ENCODE assay signal across 10 mouse cellular contexts in the genomic region with DNA sequence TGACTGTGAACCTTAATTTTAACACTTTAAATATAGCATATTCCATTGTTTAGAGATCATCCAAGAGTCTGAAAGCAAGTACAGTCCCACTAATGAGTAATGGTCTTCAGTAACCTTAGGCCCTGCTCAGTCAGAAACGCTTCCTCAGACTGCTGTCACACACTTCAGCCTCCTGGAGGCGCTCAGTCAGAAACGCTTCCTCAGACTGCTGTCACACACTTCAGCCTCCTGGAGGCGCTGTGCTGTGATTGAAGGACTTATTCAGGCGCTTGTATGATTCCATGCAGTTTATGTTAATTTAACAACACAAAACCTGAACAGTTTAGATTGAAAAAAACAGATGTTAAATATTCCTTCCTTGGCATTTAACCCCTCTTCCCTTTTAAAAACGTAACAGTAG. TPM values are rescaled to one million over a fixed set of nuclear protein-coding genes. Genes with fewer than 3 reads are reported as not detected.
DNase-seq lines count a peak whose midpoint lies in the region; ATAC-seq and TF ChIP-seq lines count a peak whose summit lies in the region.
"Had no signal": no experiment of that assay in that cellular context is flagged by ENCODE, and none has a peak within 500 bp of the region (broad histone marks: within the 10 kb centered on the region; RNA-seq: fewer than 3 reads in every experiment).

No protein-coding gene starts in this region.

- 79% methylated on average over 6 of the region's 6 CpGs for WGBS in liver, postnatal 0 days (ENCODE audit: insufficient replicate concordance)
- WGBS in liver, embryonic 12.5 days (ENCODE audit: insufficient replicate concordance) = 78% methylated on average over 6 of the region's 6 CpGs

- no peak overlapping the region for H3K9ac ChIP-seq in liver, postnatal 0 days (replicated peaks)
- H3K9ac ChIP-seq in liver, embryonic 12.5 days = no peak overlapping the region
- H3K9ac ChIP-seq: forebrain, embryonic 12.5 days had no signal

- H3K36me3 ChIP-seq in liver, postnatal 0 days (replicated peaks; ENCODE audit: insufficient read depth, low read length) = peaks cover 66% of the 10 kb centered on the region
- peaks cover 79% of the 10 kb centered on the region for H3K36me3 ChIP-seq in liver, embryonic 12.5 days
- peaks cover 78% of the 10 kb centered on the region for H3K36me3 ChIP-seq in E14TG2a.4 (ENCODE audit: insufficient read depth, low read length)

- H3K4me3 ChIP-seq in liver, postnatal 0 days (ENCODE audit: low read depth, low read length) = no peak overlapping the region
- H3K4me3 ChIP-seq in liver, embryonic 12.5 days = no peak overlapping the region
- H3K4me3 ChIP-seq in E14TG2a.4 (replicated peaks; ENCODE audit: low read length) = no peak overlapping the region
- H3K4me3 ChIP-seq: forebrain, embryonic 12.5 days; hindbrain, embryonic 10.5 days had no signal

- TF ChIP-seq EP300 in liver, postnatal 0 days (IDR thresholded peaks at IDR 0.05; ENCODE audit: low read depth) = no peak

- TF ChIP-seq CTCF in liver, postnatal 0 days (IDR thresholded peaks at IDR 0.05; ENCODE audit: low read depth) = peak; percentile 52
- TF ChIP-seq CTCF in E14TG2a.4 (conservative IDR thresholded peaks at IDR 0.05; ENCODE audit: low read length) = peak; percentile 81

- H3K9me3 ChIP-seq in liver, postnatal 0 days (ENCODE audit: low read length) = no peaks in the 10 kb centered on the region
- no peaks in the 10 kb centered on the region for H3K9me3 ChIP-seq in liver, embryonic 12.5 days (replicated peaks)
- no peaks in the 10 kb centered on the region for H3K9me3 ChIP-seq in E14TG2a.4 (ENCODE audit: low read length)
- H3K9me3 ChIP-seq: forebrain, embryonic 12.5 days; hindbrain, embryonic 10.5 days had no signal

- no peak overlapping the region for H3K4me2 ChIP-seq in liver, postnatal 0 days (ENCODE audit: low read depth, low read length)
- H3K4me2 ChIP-seq in liver, embryonic 12.5 days = no peak overlapping the region
- H3K4me2 ChIP-seq: forebrain, embryonic 12.5 days had no signal

- H3K27ac ChIP-seq in liver, postnatal 0 days (ENCODE audit: low read depth) = no peak overlapping the region
- H3K27ac ChIP-seq in liver, embryonic 12.5 days = no peak overlapping the region
- H3K27ac ChIP-seq: forebrain, embryonic 12.5 days; hindbrain, embryonic 10.5 days had no signal

- no peaks in the 10 kb centered on the region for H3K4me1 ChIP-seq in liver, postnatal 0 days (ENCODE audit: insufficient read depth)
- H3K4me1 ChIP-seq in liver, embryonic 12.5 days = no peaks in the 10 kb centered on the region
- no peaks in the 10 kb centered on the region for H3K4me1 ChIP-seq in E14TG2a.4 (replicated peaks; ENCODE audit: low read depth, low read length)
- H3K4me1 ChIP-seq: forebrain, embryonic 12.5 days; hindbrain, embryonic 10.5 days had no signal

- no peaks in the 10 kb centered on the region for H3K27me3 ChIP-seq in liver, postnatal 0 days (ENCODE audit: insufficient read depth, low read length)
- H3K27me3 ChIP-seq in liver, embryonic 12.5 days (replicated peaks) = no peaks in the 10 kb centered on the region
- H3K27me3 ChIP-seq in E14TG2a.4 (ENCODE audit: insufficient read depth, low read length) = no peaks in the 10 kb centered on the region
- H3K27me3 ChIP-seq: forebrain, embryonic 12.5 days had no signal

- ATAC-seq in liver, postnatal 0 days = no peak
- no peak for ATAC-seq in liver, embryonic 12.5 days

- no peak for DNase-seq in liver, postnatal 0 days
- DNase-seq in WW6 (ENCODE audit: low read depth, low spot score) = peak; percentile 52
- DNase-seq in mesoderm, embryonic 11.5 days (ENCODE audit: low read depth, low spot score) = peak; percentile 53
- no peak for DNase-seq in frontal cortex, adult 2 months (ENCODE audit: extremely low spot score in 1 of 2, low spot score in 1 of 2)
- no peak for DNase-seq in spleen, postnatal 4 days (ENCODE audit: low spot score in 2 of 2)

RNA-seq across cellular contexts. Expression of a gene that starts 6.0 kb away (rescaled TPM):
- polyA plus RNA-seq in liver, postnatal 0 days (2015; fragmentation: Nextera tagmentation; extraction: Ambion mirVana) = not detected in 2 replicates
- not detected in 2 replicates for polyA plus RNA-seq in liver, embryonic 12.5 days (2016; fragmentation: Nextera tagmentation; extraction: Ambion mirVana)
- 0.82 and 1.1 TPM in 2 replicates for polyA plus RNA-seq in frontal cortex, adult 2 months (2012; rRNA removed)
- polyA plus RNA-seq: forebrain, embryonic 12.5 days; hindbrain, embryonic 10.5 days; stomach, embryonic 14.5 days had no signal

RNA-seq across cellular contexts. Expression of a gene that starts 16.5 kb away (rescaled TPM):
- 15.2 and 17.2 TPM in 2 replicates for polyA plus RNA-seq in liver, postnatal 0 days (2015; fragmentation: Nextera tagmentation; extraction: Ambion mirVana)
- polyA plus RNA-seq in liver, embryonic 12.5 days (2016; fragmentation: Nextera tagmentation; extraction: Ambion mirVana) = 45.2 and 46.2 TPM in 2 replicates
- polyA plus RNA-seq in frontal cortex, adult 2 months (2012; rRNA removed) = 163 and 204 TPM in 2 replicates

RNA-seq across cellular contexts. Expression of a gene that starts 17.7 kb away (rescaled TPM):
- 9.5 and 10.4 TPM in 2 replicates for polyA plus RNA-seq in liver, postnatal 0 days (2015; fragmentation: Nextera tagmentation; extraction: Ambion mirVana)
- polyA plus RNA-seq in liver, embryonic 12.5 days (2016; fragmentation: Nextera tagmentation; extraction: Ambion mirVana) = 17.9 and 18.8 TPM in 2 replicates
- 18.9 and 19.1 TPM in 2 replicates for polyA plus RNA-seq in frontal cortex, adult 2 months (2012; rRNA removed)

RNA-seq across cellular contexts. Expression of a gene that starts 23.5 kb away (rescaled TPM):
- 69.6 and 80.4 TPM in 2 replicates for polyA plus RNA-seq in liver, postnatal 0 days (2015; fragmentation: Nextera tagmentation; extraction: Ambion mirVana)
- polyA plus RNA-seq in liver, embryonic 12.5 days (2016; fragmentation: Nextera tagmentation; extraction: Ambion mirVana) = 41.5 and 45.9 TPM in 2 replicates
- polyA plus RNA-seq in frontal cortex, adult 2 months (2012; rRNA removed) = 57.1 and 69.2 TPM in 2 replicates

RNA-seq across cellular contexts. Expression of a gene that starts 49.4 kb away (rescaled TPM):
- 174 and 204 TPM in 2 replicates for polyA plus RNA-seq in liver, postnatal 0 days (2015; fragmentation: Nextera tagmentation; extraction: Ambion mirVana)
- polyA plus RNA-seq in liver, embryonic 12.5 days (2016; fragmentation: Nextera tagmentation; extraction: Ambion mirVana) = 493 and 510 TPM in 2 replicates
- 62.4 and 65.0 TPM in 2 replicates for polyA plus RNA-seq in frontal cortex, adult 2 months (2012; rRNA removed)

Comparison
In these comparisons a context has a peak if more than half of its experiments do, and no peak if none do; other contexts are left out.
1. DNase-seq: peak in WW6 (single experiment) and mesoderm, embryonic 11.5 days (single experiment); none in liver, postnatal 0 days (single experiment), frontal cortex, adult 2 months (0 of 2) and spleen, postnatal 4 days (0 of 2).